Mouse (Mus musculus) embryonic facial prominence, embryonic 14.5 days (tissue): ENCODE measurements around the gene Zfyve28. TPM values are rescaled to one million over a fixed set of nuclear protein-coding genes. Genes with fewer than 3 reads are reported as not detected.

ENCODE experiments used
- ATAC-seq: fragments of 200-750 bp; cut with Nextera tagmentation; 2 replicates; pipeline ENCODE4 v1.8.0; 2017; ENCODE audit warnings: low read depth, moderate number of reproducible peaks, moderate TSS enrichment
- DNase-seq: peaks from one replicate; pipeline ENCODE4 v3.0.0-alpha.2; 2015; ENCODE audit warnings: low spot score
- H3K27ac ChIP-seq: fragments of 300-500 bp; sonication (generic); replicated peaks from 2 replicates; pipeline ENCODE4 v1.5.1; 2014; ENCODE audit warnings: low read depth, mild to moderate bottlenecking, low read length, moderate library complexity
- H3K27me3 ChIP-seq: fragments of 300-500 bp; sonication (generic); replicated peaks from 2 replicates; pipeline ENCODE4 v1.6.1; 2014; ENCODE audit warnings: low read length; ENCODE audit not compliant: control insufficient read depth, insufficient read depth
- H3K36me3 ChIP-seq: fragments of 300-500 bp; sonication (generic); 2 replicates; pipeline ENCODE4 v1.6.1; 2014; ENCODE audit warnings: low read length, mixed read lengths; ENCODE audit not compliant: control insufficient read depth, insufficient read depth
- H3K4me1 ChIP-seq: fragments of 300-500 bp; sonication (generic); 2 replicates; pipeline ENCODE4 v1.6.1; 2014; ENCODE audit warnings: antibody characterized with exemption, low read length; ENCODE audit not compliant: control insufficient read depth, insufficient read depth
- H3K4me2 ChIP-seq: fragments of 300-500 bp; sonication (generic); 2 replicates; pipeline ENCODE4 v1.6.1; 2014; ENCODE audit warnings: low read depth, mild to moderate bottlenecking, low read length, moderate library complexity, mixed read lengths
- H3K4me3 ChIP-seq: fragments of 300-500 bp; sonication (generic); 2 replicates; pipeline ENCODE4 v1.5.1; 2014; ENCODE audit warnings: low read depth, mild to moderate bottlenecking, low read length
- H3K9ac ChIP-seq: fragments of 300-500 bp; sonication (generic); 2 replicates; pipeline ENCODE4 v1.6.1; 2014; ENCODE audit warnings: low read depth, mild to moderate bottlenecking, low read length, moderate library complexity, mixed read lengths
- H3K9me3 ChIP-seq: fragments of 300-500 bp; sonication (generic); 2 replicates; pipeline ENCODE4 v1.6.1; 2016; ENCODE audit warnings: low read length; ENCODE audit not compliant: control insufficient read depth
- WGBS: fragments of 180-500 bp; shearing (Covaris S2); extraction: QIAGEN DNeasy Blood & Tissue Kit; methylation state at CpG from one replicate; pipeline ENCODE4 v1.1.7; 2014; 5-methylcytosine and 5-hydroxymethylcytosine counted together
- polyA plus RNA-seq: library from polyadenylated mRNA; unstranded; fragments of >200 nt; fragmentation: Nextera tagmentation; extraction: Ambion mirVana; gene quantifications from 2 replicates; pipeline ENCODE4 v1.2.1, GENCODE M21; 2014

Zfyve28 gene
- polyA plus RNA-seq, 1 experiment from 2014 or later, result 1.7 TPM

GRCm38 (mm10) chr5:34183156-34183880 is 104.9 kb downstream of the Zfyve28 start:
- ATAC-seq (no peak), DNase-seq (peak; percentile 23)
- Histone ChIP-seq H3K27me3 (no peaks in the 10 kb centered on the region), H3K4me2 (0 out of 2 replicates have a peak overlapping the region, but pooled peaks have one; percentile 3), H3K9me3 (no peaks in the 10 kb centered on the region), H3K4me1 (peaks cover 32% of the 10 kb centered on the region), H3K4me3 (no peak overlapping the region), H3K9ac (no peak overlapping the region; the same call in 1 of the 2 replicates), H3K27ac (no peak overlapping the region), H3K36me3 (peaks cover 62% of the 10 kb centered on the region; the same call in 1 of the 2 replicates)
- 74% methylated on average over 5 of the region's 5 CpGs for WGBS

DNA sequence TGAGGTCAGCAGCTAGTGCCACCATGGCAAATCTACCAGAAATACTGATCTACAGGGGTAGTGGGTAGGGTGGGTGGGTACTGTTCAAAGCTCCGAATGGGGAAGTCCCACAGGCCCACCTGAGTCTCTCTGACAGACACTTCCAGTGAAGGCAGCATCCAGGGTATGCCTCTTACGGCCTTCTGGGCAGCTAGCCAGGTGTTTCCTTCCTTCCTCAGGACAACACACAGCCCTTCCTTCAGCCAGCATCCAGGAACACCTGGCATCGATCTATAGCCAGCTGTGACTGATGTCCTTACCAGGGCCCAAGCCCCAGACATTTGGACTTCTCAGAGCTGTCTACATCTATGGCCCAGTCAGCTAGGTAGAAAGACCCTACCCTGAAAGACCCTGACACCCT is 105.8 kb downstream of the Zfyve28 start:
- DNase-seq, result peak; percentile 16
- Histone ChIP-seq H3K9ac (no peak overlapping the region; the same call in 1 of the 2 replicates), H3K27me3 (no peaks in the 10 kb centered on the region), H3K4me3 (no peak overlapping the region), H3K4me1 (peaks cover 30% of the 10 kb centered on the region), H3K27ac (no peak overlapping the region), H3K4me2 (no peak overlapping the region), H3K9me3 (no peaks in the 10 kb centered on the region), H3K36me3 (peaks cover 70% of the 10 kb centered on the region)
- WGBS, result 76% methylated on average over 3 of the region's 3 CpGs
- ATAC-seq, result no peak

- H3K4me2 ChIP-seq, result no peak overlapping the region
- H3K36me3 ChIP-seq, result peaks cover 96% of the 10 kb centered on the region
- H3K9me3 ChIP-seq, result no peaks in the 10 kb centered on the region
- DNase-seq, result no peak
- no peak overlapping the region for H3K27ac ChIP-seq
- peaks cover 3% of the 10 kb centered on the region; the same call in 1 of the 2 replicates for H3K4me1 ChIP-seq
- no peaks in the 10 kb centered on the region for H3K27me3 ChIP-seq
- no peak for ATAC-seq
- H3K9ac ChIP-seq, result no peak overlapping the region
- no peak overlapping the region for H3K4me3 ChIP-seq
- WGBS, result 97% methylated on average over 4 of the region's 4 CpGs
Observed at GRCm38 (mm10) chr5:34177821-34178220, 110.4 kb downstream of the Zfyve28 start.

- Histone ChIP-seq H3K27ac (no peak overlapping the region), H3K4me1 (no peaks in the 10 kb centered on the region), H3K4me3 (no peak overlapping the region), H3K27me3 (no peaks in the 10 kb centered on the region), H3K9me3 (no peaks in the 10 kb centered on the region), H3K36me3 (peaks cover 88% of the 10 kb centered on the region), H3K9ac (no peak overlapping the region), H3K4me2 (no peak overlapping the region)
- DNase-seq (no peak), ATAC-seq (no peak)
- 100% methylated on average over 2 of the region's 2 CpGs for WGBS
Observed at GRCm38 (mm10) chr5:34177091-34177490, 111.2 kb downstream of the Zfyve28 start.

DNA sequence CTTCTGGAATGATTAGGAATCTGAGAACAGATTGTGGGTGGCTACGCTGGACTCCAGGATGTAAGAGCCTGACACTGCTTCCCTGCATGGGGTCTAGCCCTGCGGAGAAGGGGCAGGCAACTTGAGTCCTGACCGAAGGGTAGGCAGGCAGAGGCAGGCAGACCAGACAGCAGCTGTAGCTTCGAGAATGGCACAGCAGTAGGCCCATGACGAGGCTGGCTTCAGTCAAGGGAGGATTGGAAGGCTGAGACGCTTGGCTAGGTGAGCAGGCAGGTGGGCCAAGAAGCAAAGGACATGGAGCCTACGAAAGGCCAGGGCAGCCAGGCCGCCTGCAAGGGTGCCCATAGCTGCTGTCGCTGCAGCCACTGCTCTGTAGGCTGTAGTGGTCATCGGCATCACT is 111.6 kb downstream of the Zfyve28 start:
- H3K4me3 ChIP-seq, result no peak overlapping the region
- no peak overlapping the region for H3K9ac ChIP-seq
- 81% methylated on average over 10 of the region's 10 CpGs for WGBS
- DNase-seq, result no peak
- H3K27ac ChIP-seq, result no peak overlapping the region
- no peak for ATAC-seq
- peaks cover 84% of the 10 kb centered on the region for H3K36me3 ChIP-seq
- H3K27me3 ChIP-seq, result no peaks in the 10 kb centered on the region
- no peak overlapping the region for H3K4me2 ChIP-seq
- no peaks in the 10 kb centered on the region for H3K9me3 ChIP-seq
- H3K4me1 ChIP-seq, result no peaks in the 10 kb centered on the region; the same call in 1 of the 2 replicates

GRCm38 (mm10) chr5:34175403-34175694 is 112.9 kb downstream of the Zfyve28 start:
- ATAC-seq (no peak), DNase-seq (no peak)
- H3K4me3 ChIP-seq, result no peak overlapping the region
- H3K27me3 ChIP-seq, result no peaks in the 10 kb centered on the region
- H3K36me3 ChIP-seq, result peaks cover 72% of the 10 kb centered on the region
- no peak overlapping the region for H3K27ac ChIP-seq
- H3K9ac ChIP-seq, result no peak overlapping the region
- no peak overlapping the region for H3K4me2 ChIP-seq
- 36% methylated on average over 5 of the region's 5 CpGs for WGBS
- H3K9me3 ChIP-seq, result no peaks in the 10 kb centered on the region
- peaks cover 1% of the 10 kb centered on the region for H3K4me1 ChIP-seq

DNA sequence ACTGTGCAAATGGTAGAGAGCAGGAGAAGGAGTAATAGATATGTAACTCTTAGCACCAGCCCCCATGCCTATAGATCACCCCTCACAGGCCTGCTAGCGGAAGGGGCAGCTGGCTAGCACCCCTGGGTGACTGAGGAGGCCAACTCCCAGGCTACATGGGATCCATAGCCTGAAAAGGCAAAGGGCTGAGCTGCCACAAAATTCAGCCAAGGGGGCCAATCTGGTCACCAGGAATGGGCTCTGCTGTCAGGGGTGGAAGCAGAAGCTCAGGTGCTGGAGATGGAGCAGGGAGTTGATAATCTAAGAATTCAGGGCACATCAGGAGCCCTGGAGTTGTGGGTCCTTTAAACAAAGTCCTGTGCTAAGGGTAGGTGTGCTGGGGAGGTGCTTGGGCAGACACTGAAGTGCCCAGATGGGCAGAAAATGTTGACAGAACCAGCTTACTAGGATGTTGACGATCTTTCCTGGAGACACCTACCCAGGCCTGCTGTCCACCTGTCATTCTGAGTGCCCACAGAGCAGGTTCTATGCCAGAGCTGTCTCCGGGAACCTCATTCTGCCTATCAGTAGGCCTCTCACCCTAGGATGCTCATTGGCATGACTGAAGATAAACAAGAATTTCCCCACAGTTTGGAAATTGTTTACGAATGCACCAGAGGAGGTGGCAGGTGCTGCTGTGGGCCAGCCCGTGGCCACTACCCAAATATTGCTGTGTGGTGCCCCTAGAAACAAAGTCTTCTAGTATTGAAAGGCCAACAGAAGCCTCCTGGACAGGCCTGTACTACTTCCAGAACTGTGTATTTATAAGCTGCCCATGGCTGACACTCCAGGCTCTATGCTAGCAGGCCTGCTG is 113.5 kb downstream of the Zfyve28 start:
- H3K9me3 ChIP-seq, result no peaks in the 10 kb centered on the region
- H3K27me3 ChIP-seq, result no peaks in the 10 kb centered on the region
- no peak overlapping the region for H3K4me3 ChIP-seq
- no peak overlapping the region for H3K9ac ChIP-seq
- 67% methylated on average over 5 of the region's 5 CpGs for WGBS
- no peak overlapping the region for H3K27ac ChIP-seq
- peaks cover 3% of the 10 kb centered on the region for H3K4me1 ChIP-seq
- ATAC-seq (no peak), DNase-seq (no peak)
- H3K4me2 ChIP-seq, result no peak overlapping the region
- H3K36me3 ChIP-seq, result peaks cover 66% of the 10 kb centered on the region

- no peaks in the 10 kb centered on the region for H3K9me3 ChIP-seq
- H3K36me3 ChIP-seq, result peaks cover 59% of the 10 kb centered on the region
- DNase-seq, result no peak
- H3K27ac ChIP-seq, result no peak overlapping the region
- WGBS, result 86% methylated on average over 2 of the region's 2 CpGs
- H3K9ac ChIP-seq, result no peak overlapping the region
- no peaks in the 10 kb centered on the region for H3K27me3 ChIP-seq
- peaks cover 3% of the 10 kb centered on the region for H3K4me1 ChIP-seq
- ATAC-seq, result no peak
- H3K4me2 ChIP-seq, result no peak overlapping the region
- H3K4me3 ChIP-seq, result no peak overlapping the region
Observed at GRCm38 (mm10) chr5:34174021-34174420, 114.2 kb downstream of the Zfyve28 start.
